Comparison of ENCODE assay signal across 11 mouse cellular contexts in the genomic region with DNA sequence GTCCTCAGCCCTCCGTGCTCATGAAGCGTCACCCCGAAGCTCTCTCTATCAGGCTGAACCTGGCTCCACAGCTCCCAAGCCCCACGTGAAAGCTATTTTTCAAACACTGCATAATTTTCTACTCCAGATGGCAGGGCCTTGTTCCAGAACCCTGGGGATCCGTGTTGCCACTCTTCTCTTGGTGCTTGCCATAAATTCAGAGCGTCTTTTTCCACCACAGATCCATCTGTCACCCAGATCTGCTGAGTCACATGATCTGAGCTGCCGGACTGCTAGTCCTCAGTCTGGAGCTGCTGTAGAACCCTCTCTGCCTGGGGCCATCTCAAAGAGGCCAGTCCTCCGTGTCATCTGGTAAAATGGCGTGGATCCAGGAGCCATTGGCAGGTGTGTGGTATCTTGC.
A peak's percentile ranks its signal among the peaks of the same experiment; 100 is the strongest.
DNase-seq lines count a peak whose midpoint lies in the region; ATAC-seq and TF ChIP-seq lines count a peak whose summit lies in the region.
"Had no signal": no experiment of that assay in that cellular context is flagged by ENCODE, and none has a peak within 500 bp of the region (broad histone marks: within the 10 kb centered on the region; RNA-seq: fewer than 3 reads in every experiment).

No protein-coding gene starts in this region.

- H3K4me2 ChIP-seq in hindbrain, postnatal 0 days (ENCODE audit: low read depth, low read length), result no peak overlapping the region
- H3K4me2 ChIP-seq: limb, embryonic 12.5 days; midbrain, embryonic 12.5 days had no signal

- H3K9ac ChIP-seq in hindbrain, postnatal 0 days (replicated peaks; ENCODE audit: low read length), result no peak overlapping the region
- H3K9ac ChIP-seq: limb, embryonic 12.5 days; midbrain, embryonic 12.5 days had no signal

- no peak for TF ChIP-seq CTCF in hindbrain, postnatal 0 days (IDR thresholded peaks at IDR 0.05; ENCODE audit: low read depth)

- peak; percentile 99 for DNase-seq in brain, adult 2 months (ENCODE audit: low read depth, low spot score)
- peak; percentile 94 for DNase-seq in cerebellum, adult 8-10 months
- DNase-seq in hindbrain, postnatal 0 days (ENCODE audit: low spot score), result peak; percentile 85
- DNase-seq in left cerebral cortex, postnatal 36 days (ENCODE audit: low spot score in 2 of 2), result peak; percentile 72 to 79
- no peak for DNase-seq in embryo, embryonic 10.5 days (ENCODE audit: low spot score)
- no peak for DNase-seq in thymus, postnatal 4 days
- no peak for DNase-seq in heart, postnatal 10 days
- DNase-seq in heart, postnatal 25 days (ENCODE audit: low spot score), result no peak
- DNase-seq: adrenal gland, postnatal 25 days had no signal

- no peaks in the 10 kb centered on the region for H3K36me3 ChIP-seq in hindbrain, postnatal 0 days (ENCODE audit: insufficient read depth, low read length)
- H3K36me3 ChIP-seq: limb, embryonic 12.5 days; midbrain, embryonic 12.5 days had no signal

- no peaks in the 10 kb centered on the region for H3K9me3 ChIP-seq in hindbrain, postnatal 0 days (ENCODE audit: low read length)
- H3K9me3 ChIP-seq: limb, embryonic 12.5 days; midbrain, embryonic 12.5 days had no signal

- intact Hi-C loops in left cerebral cortex, postnatal 36 days (cut with DNase I), result no loop called here
- intact Hi-C loops in heart, postnatal 10 days (cut with DNase I), result no loop called here
- intact Hi-C loops in heart, postnatal 25 days (cut with DNase I), result no loop called here

- peak overlapping the region; percentile 12; the same call in 1 of the 2 replicates for H3K27ac ChIP-seq in hindbrain, postnatal 0 days
- H3K27ac ChIP-seq: limb, embryonic 12.5 days; midbrain, embryonic 12.5 days had no signal

- ATAC-seq in hindbrain, postnatal 0 days, result peak; percentile 64

- peaks cover 23% of the 10 kb centered on the region for H3K4me1 ChIP-seq in hindbrain, postnatal 0 days (ENCODE audit: insufficient read depth, low read length)

- no peaks in the 10 kb centered on the region for H3K27me3 ChIP-seq in hindbrain, postnatal 0 days (ENCODE audit: insufficient read depth, low read length)
- H3K27me3 ChIP-seq: midbrain, embryonic 12.5 days had no signal

- WGBS in hindbrain, postnatal 0 days, result 32% methylated on average over 9 of the region's 9 CpGs

- no peak overlapping the region for H3K4me3 ChIP-seq in hindbrain, postnatal 0 days (ENCODE audit: low read length)
- H3K4me3 ChIP-seq: limb, embryonic 12.5 days; midbrain, embryonic 12.5 days had no signal

Comparison
In these comparisons a context has a peak if more than half of its experiments do, and no peak if none do; other contexts are left out.
1. DNase-seq: peak in brain, adult 2 months (single experiment), cerebellum, adult 8-10 months (single experiment), hindbrain, postnatal 0 days (single experiment) and left cerebral cortex, postnatal 36 days (2 of 2); none in embryo, embryonic 10.5 days (single experiment), thymus, postnatal 4 days (single experiment), heart, postnatal 10 days (0 of 2) and heart, postnatal 25 days (single experiment).